Mouse (Mus musculus): ENCODE data around the gene Agbl1. TPM values are rescaled to one million over a fixed set of nuclear protein-coding genes. Genes with fewer than 3 reads are reported as not detected.
"Not testable (repeated sequence)": the region's sequence is repeated elsewhere in the genome, so short reads cannot be mapped to it uniquely, and the experiment has no call there.

Gene Agbl1
- total and polyA plus RNA-seq, 2 experiments from 2014 or later, result 0.15 to 0.43 TPM

GRCm38 (mm10) chr7:76629528-76629927, 399.8 kb downstream of the Agbl1 start:
- TF ChIP-seq CTCF (IDR thresholded peaks at IDR 0.05; ENCODE audit: low read depth), result no peak
- Histone ChIP-seq H3K4me1 (ENCODE audit: insufficient read depth) (no peaks in the 10 kb centered on the region), H3K27me3 (ENCODE audit: insufficient read depth, low read length) (no peaks in the 10 kb centered on the region), H3K9me3 (ENCODE audit: low read length) (no peaks in the 10 kb centered on the region), H3K4me2 (ENCODE audit: low read depth) (no peak overlapping the region), H3K36me3 (ENCODE audit: insufficient read depth) (no peaks in the 10 kb centered on the region), H3K9ac (no peak overlapping the region), H3K27ac (ENCODE audit: low read depth, low read length) (no peak overlapping the region), H3K4me3 (ENCODE audit: low read depth, low read length) (no peak overlapping the region)
- DNase-seq (no peak), ATAC-seq (no peak)

- TF ChIP-seq CTCF (IDR thresholded peaks at IDR 0.05; ENCODE audit: low read depth), result no peak
- Histone ChIP-seq H3K4me1 (ENCODE audit: insufficient read depth) (no peaks in the 10 kb centered on the region), H3K9ac (no peak overlapping the region), H3K9me3 (ENCODE audit: low read length) (no peaks in the 10 kb centered on the region), H3K4me3 (ENCODE audit: low read depth, low read length) (no peak overlapping the region), H3K27me3 (ENCODE audit: insufficient read depth, low read length) (no peaks in the 10 kb centered on the region), H3K36me3 (ENCODE audit: insufficient read depth) (no peaks in the 10 kb centered on the region), H3K27ac (ENCODE audit: low read depth, low read length) (no peak overlapping the region), H3K4me2 (ENCODE audit: low read depth) (no peak overlapping the region)
- ATAC-seq (no peak), DNase-seq (no peak)
- WGBS, result 81% methylated on average over 4 of the region's 4 CpGs
Observed at GRCm38 (mm10) chr7:76650984-76651383, 421.3 kb downstream of the Agbl1 start.

GRCm38 (mm10) chr7:76661072-76661471, 431.4 kb downstream of the Agbl1 start:
- ATAC-seq, result no peak
- WGBS, result 83% methylated on average over 5 of the region's 5 CpGs
- no peaks in the 10 kb centered on the region for H3K27me3 ChIP-seq (ENCODE audit: insufficient read depth, low read length)
- DNase-seq, result no peak
- H3K36me3 ChIP-seq (ENCODE audit: insufficient read depth), result no peaks in the 10 kb centered on the region
- H3K4me2 ChIP-seq (ENCODE audit: low read depth), result no peak overlapping the region
- no peak overlapping the region for H3K9ac ChIP-seq
- H3K4me3 ChIP-seq (ENCODE audit: low read depth, low read length), result no peak overlapping the region
- H3K9me3 ChIP-seq (ENCODE audit: low read length), result no peaks in the 10 kb centered on the region
- TF ChIP-seq CTCF (IDR thresholded peaks at IDR 0.05; ENCODE audit: low read depth), result no peak
- no peaks in the 10 kb centered on the region for H3K4me1 ChIP-seq (ENCODE audit: insufficient read depth)
- H3K27ac ChIP-seq (ENCODE audit: low read depth, low read length), result no peak overlapping the region

- no peak overlapping the region for H3K27ac ChIP-seq (ENCODE audit: low read depth, low read length)
- no peaks in the 10 kb centered on the region for H3K27me3 ChIP-seq (ENCODE audit: insufficient read depth, low read length)
- H3K9ac ChIP-seq, result no peak overlapping the region
- H3K9me3 ChIP-seq (ENCODE audit: low read length), result no peaks in the 10 kb centered on the region
- no peaks in the 10 kb centered on the region for H3K4me1 ChIP-seq (ENCODE audit: insufficient read depth)
- H3K36me3 ChIP-seq (ENCODE audit: insufficient read depth), result no peaks in the 10 kb centered on the region
- DNase-seq (peak; percentile 48), ATAC-seq (peak; percentile 79)
- no peak for TF ChIP-seq CTCF (IDR thresholded peaks at IDR 0.05; ENCODE audit: low read depth)
- no peak overlapping the region for H3K4me2 ChIP-seq (ENCODE audit: low read depth)
- 37% methylated on average over 3 of the region's 3 CpGs for WGBS
- no peak overlapping the region for H3K4me3 ChIP-seq (ENCODE audit: low read depth, low read length)
Observed at GRCm38 (mm10) chr7:76674856-76675255, 445.2 kb downstream of the Agbl1 start.

- DNase-seq (peak; percentile 4), ATAC-seq (no peak; the same call in 1 of the 2 replicates)
- Histone ChIP-seq H3K27me3 (ENCODE audit: insufficient read depth, low read length) (no peaks in the 10 kb centered on the region), H3K4me1 (ENCODE audit: insufficient read depth) (0 out of 2 replicates have a peak, but pooled peaks cover 3% of the 10 kb centered on the region), H3K27ac (ENCODE audit: low read depth, low read length) (no peak overlapping the region), H3K36me3 (ENCODE audit: insufficient read depth) (no peaks in the 10 kb centered on the region), H3K4me3 (ENCODE audit: low read depth, low read length) (no peak overlapping the region), H3K9me3 (ENCODE audit: low read length) (no peaks in the 10 kb centered on the region), H3K9ac (no peak overlapping the region), H3K4me2 (ENCODE audit: low read depth) (no peak overlapping the region)
- TF ChIP-seq CTCF (IDR thresholded peaks at IDR 0.05; ENCODE audit: low read depth), result no peak
- 85% methylated on average over 1 of the region's 1 CpGs for WGBS
Observed at GRCm38 (mm10) chr7:76701224-76701623, 471.5 kb downstream of the Agbl1 start.

GRCm38 (mm10) chr7:76732220-76732619, 502.5 kb downstream of the Agbl1 start:
- 95% methylated on average over 7 of the region's 7 CpGs for WGBS
- H3K36me3 ChIP-seq (ENCODE audit: insufficient read depth); H3K27ac ChIP-seq (ENCODE audit: low read depth, low read length); ATAC-seq; H3K9ac ChIP-seq; H3K27me3 ChIP-seq (ENCODE audit: insufficient read depth, low read length); H3K4me2 ChIP-seq (ENCODE audit: low read depth); H3K9me3 ChIP-seq (ENCODE audit: low read length); H3K4me3 ChIP-seq (ENCODE audit: low read depth, low read length); DNase-seq; H3K4me1 ChIP-seq (ENCODE audit: insufficient read depth): not testable (repeated sequence)

GRCm38 (mm10) chr7:76777237-76777855, 547.7 kb downstream of the Agbl1 start:
- Histone ChIP-seq H3K4me1 (ENCODE audit: insufficient read depth) (no peaks in the 10 kb centered on the region), H3K4me3 (ENCODE audit: low read depth, low read length) (no peak overlapping the region), H3K9me3 (ENCODE audit: low read length) (no peaks in the 10 kb centered on the region), H3K36me3 (ENCODE audit: insufficient read depth) (no peaks in the 10 kb centered on the region), H3K27me3 (ENCODE audit: insufficient read depth, low read length) (no peaks in the 10 kb centered on the region), H3K4me2 (ENCODE audit: low read depth) (no peak overlapping the region), H3K27ac (ENCODE audit: low read depth, low read length) (no peak overlapping the region), H3K9ac (no peak overlapping the region)
- DNase-seq (no peak), ATAC-seq (no peak)
- WGBS, result 38% methylated on average over 5 of the region's 5 CpGs
- no peak for TF ChIP-seq CTCF (IDR thresholded peaks at IDR 0.05; ENCODE audit: low read depth)
